Mouse (Mus musculus) intestine, postnatal 0 days (tissue): ENCODE measurements at regions not wholly inside any gene's neighbourhood (a gene's known extent, or its start where the extent isn't known, plus 50 kb on each side); places are given as distances from the start of the nearest gene placed in this dataset.

Source experiments
- ATAC-seq: fragments of 200-750 bp; cut with Nextera tagmentation; 2 replicates; pipeline ENCODE4 v1.8.0; 2017; ENCODE audit warnings: mild to moderate bottlenecking, moderate TSS enrichment, moderate library complexity
- H3K27ac ChIP-seq: fragments of 300-500 bp; sonication (generic); 2 replicates; pipeline ENCODE4 v1.5.1; 2014; ENCODE audit warnings: mild to moderate bottlenecking, low read depth, low read length, moderate library complexity
- H3K27me3 ChIP-seq: fragments of 300-500 bp; sonication (generic); replicated peaks from 2 replicates; pipeline ENCODE4 v1.6.1; 2014; ENCODE audit warnings: low read length, mixed read lengths; ENCODE audit not compliant: control insufficient read depth, insufficient read depth
- H3K36me3 ChIP-seq: fragments of 300-500 bp; sonication (generic); 2 replicates; pipeline ENCODE4 v1.6.1; 2014; ENCODE audit warnings: mild to moderate bottlenecking, moderate library complexity; ENCODE audit not compliant: control insufficient read depth, insufficient read depth
- H3K4me1 ChIP-seq: fragments of 300-500 bp; sonication (generic); replicated peaks from 2 replicates; pipeline ENCODE4 v1.6.1; 2014; ENCODE audit warnings: antibody characterized with exemption, low read length, mixed read lengths; ENCODE audit not compliant: control insufficient read depth, insufficient read depth
- H3K4me2 ChIP-seq: fragments of 300-500 bp; sonication (generic); replicated peaks from 2 replicates; pipeline ENCODE4 v1.6.1; 2014; ENCODE audit warnings: low read depth, mild to moderate bottlenecking, moderate library complexity
- H3K4me3 ChIP-seq: fragments of 300-500 bp; sonication (generic); 2 replicates; pipeline ENCODE4 v1.5.1; 2014; ENCODE audit warnings: low read depth, low read length
- H3K9ac ChIP-seq: fragments of 300-500 bp; sonication (generic); 2 replicates; pipeline ENCODE4 v1.6.1; 2014; ENCODE audit warnings: mild to moderate bottlenecking, low read depth, low read length
- H3K9me3 ChIP-seq: fragments of 300-500 bp; sonication (generic); 2 replicates; pipeline ENCODE4 v1.6.1; 2016; ENCODE audit warnings: mixed run types; ENCODE audit not compliant: control insufficient read depth
- CTCF ChIP-seq: sonication (generic); IDR thresholded peaks from 2 replicates; pipeline ENCODE4 v1.5.1; 2016; ENCODE audit warnings: low read depth, mild to moderate bottlenecking, control low read depth, antibody characterized with exemption, moderate library complexity
- WGBS: fragments of 180-500 bp; shearing (Covaris S2); extraction: QIAGEN DNeasy Blood & Tissue Kit; methylation state at CpG from one replicate; pipeline ENCODE4 v1.1.7; 2014; 5-methylcytosine and 5-hydroxymethylcytosine counted together

GRCm38 (mm10) chr12:39577610-39578009 lies 460.2 kb downstream of the Arl4a start:
- Histone ChIP-seq H3K4me3 (no peak overlapping the region), H3K27ac (no peak overlapping the region), H3K4me1 (no peaks in the 10 kb centered on the region), H3K9me3 (no peaks in the 10 kb centered on the region), H3K27me3 (no peaks in the 10 kb centered on the region), H3K4me2 (no peak overlapping the region), H3K9ac (no peak overlapping the region), H3K36me3 (no peaks in the 10 kb centered on the region)
- no peak for ATAC-seq
- TF ChIP-seq CTCF, result no peak
- 72% methylated on average over 1 of the region's 1 CpGs for WGBS

DNA sequence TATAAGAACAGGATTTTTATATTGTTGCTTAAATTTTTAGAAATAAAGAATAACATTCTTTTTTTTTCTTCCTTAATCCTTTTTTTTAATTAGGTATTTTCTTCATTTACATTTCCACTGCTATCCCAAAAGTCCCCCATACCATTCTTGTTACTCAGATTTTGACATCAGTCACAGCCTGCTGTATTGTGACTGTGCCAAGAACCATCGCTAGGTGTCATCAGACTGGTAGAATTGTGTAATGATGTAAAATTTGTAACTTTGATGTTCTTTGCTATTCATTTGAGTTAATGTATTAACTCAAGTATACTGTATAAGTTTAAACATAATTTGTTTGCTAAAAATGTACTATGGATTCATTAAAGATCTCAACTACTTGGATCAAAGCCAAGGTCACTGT lies 465.0 kb downstream of the Arl4a start:
- no peak for ATAC-seq
- Histone ChIP-seq H3K27me3 (no peaks in the 10 kb centered on the region), H3K9ac (no peak overlapping the region), H3K4me1 (no peaks in the 10 kb centered on the region), H3K4me3 (no peak overlapping the region), H3K9me3 (no peaks in the 10 kb centered on the region), H3K27ac (no peak overlapping the region), H3K4me2 (no peak overlapping the region), H3K36me3 (no peaks in the 10 kb centered on the region)
- 77% methylated on average over 1 of the region's 1 CpGs for WGBS
- no peak for TF ChIP-seq CTCF

GRCm38 (mm10) chr12:39572147-39572546 lies 465.7 kb downstream of the Arl4a start:
- no peak overlapping the region for H3K9ac ChIP-seq
- no peak for ATAC-seq
- H3K4me1 ChIP-seq, result no peaks in the 10 kb centered on the region
- H3K4me2 ChIP-seq, result no peak overlapping the region
- H3K9me3 ChIP-seq, result no peaks in the 10 kb centered on the region
- no peak overlapping the region for H3K4me3 ChIP-seq
- no peaks in the 10 kb centered on the region for H3K27me3 ChIP-seq
- WGBS, result 89% methylated on average over 1 of the region's 1 CpGs
- no peak for TF ChIP-seq CTCF
- H3K36me3 ChIP-seq, result no peaks in the 10 kb centered on the region
- no peak overlapping the region for H3K27ac ChIP-seq

- Histone ChIP-seq H3K4me2 (no peak overlapping the region), H3K27ac (no peak overlapping the region), H3K4me3 (no peak overlapping the region), H3K36me3 (no peaks in the 10 kb centered on the region), H3K9ac (no peak overlapping the region), H3K27me3 (no peaks in the 10 kb centered on the region), H3K4me1 (no peaks in the 10 kb centered on the region), H3K9me3 (no peaks in the 10 kb centered on the region)
- TF ChIP-seq CTCF, result no peak
- WGBS, result 66% methylated on average over 4 of the region's 4 CpGs
- no peak for ATAC-seq
Measured at GRCm38 (mm10) chr12:39560734-39561446, 476.9 kb downstream of the Arl4a start.

- no peak overlapping the region for H3K9ac ChIP-seq
- H3K36me3 ChIP-seq, result no peaks in the 10 kb centered on the region
- TF ChIP-seq CTCF, result no peak
- H3K4me1 ChIP-seq, result no peaks in the 10 kb centered on the region
- no peaks in the 10 kb centered on the region for H3K27me3 ChIP-seq
- no peaks in the 10 kb centered on the region for H3K9me3 ChIP-seq
- H3K4me2 ChIP-seq, result no peak overlapping the region
- WGBS, result over 99% methylated on average over 3 of the region's 3 CpGs
- no peak overlapping the region for H3K4me3 ChIP-seq
- no peak for ATAC-seq
- no peak overlapping the region for H3K27ac ChIP-seq
Measured at GRCm38 (mm10) chr12:39558491-39558890, 479.3 kb downstream of the Arl4a start.

- ATAC-seq, result no peak
Measured at GRCm38 (mm10) chr12:39536326-39536725, 501.5 kb downstream of the Arl4a start.

More at GRCm38 (mm10) chr12:39536326-39536725, 501.5 kb downstream of the Arl4a start:
- no peak for TF ChIP-seq CTCF
- 87% methylated on average over 2 of the region's 2 CpGs for WGBS
- H3K27ac ChIP-seq, result no peak overlapping the region
- H3K4me1 ChIP-seq, result no peaks in the 10 kb centered on the region
- H3K4me3 ChIP-seq, result no peak overlapping the region
- H3K9ac ChIP-seq, result no peak overlapping the region
- H3K27me3 ChIP-seq, result no peaks in the 10 kb centered on the region
- no peaks in the 10 kb centered on the region for H3K36me3 ChIP-seq
- H3K9me3 ChIP-seq, result no peaks in the 10 kb centered on the region
- H3K4me2 ChIP-seq, result no peak overlapping the region
